Mouse (Mus musculus) heart, postnatal 4 days (tissue): ENCODE measurements around the gene Epb41l5. TPM values are rescaled to one million over a fixed set of nuclear protein-coding genes. Genes with fewer than 3 reads are reported as not detected.

Source experiments
- DNase-seq: peaks from one replicate; pipeline ENCODE4 v3.0.0; 2021
- total RNA-seq, 2 experiments: library from RNA; stranded (reverse); gene quantifications; 2 replicates each; pipeline ENCODE4 v1.2.3; 2021

The Epb41l5 gene
- total RNA-seq, 2 experiments from 2014 or later: 5.5 to 7.9 TPM

GRCm38 (mm10) chr1:119499456-119499855 is 149.3 kb downstream of the Epb41l5 start:
- no peak for DNase-seq

- DNase-seq: no peak
Measured at GRCm38 (mm10) chr1:119498536-119499231, 150.1 kb downstream of the Epb41l5 start.

- DNase-seq: no peak
Measured at GRCm38 (mm10) chr1:119497346-119498004, 151.3 kb downstream of the Epb41l5 start.

DNA sequence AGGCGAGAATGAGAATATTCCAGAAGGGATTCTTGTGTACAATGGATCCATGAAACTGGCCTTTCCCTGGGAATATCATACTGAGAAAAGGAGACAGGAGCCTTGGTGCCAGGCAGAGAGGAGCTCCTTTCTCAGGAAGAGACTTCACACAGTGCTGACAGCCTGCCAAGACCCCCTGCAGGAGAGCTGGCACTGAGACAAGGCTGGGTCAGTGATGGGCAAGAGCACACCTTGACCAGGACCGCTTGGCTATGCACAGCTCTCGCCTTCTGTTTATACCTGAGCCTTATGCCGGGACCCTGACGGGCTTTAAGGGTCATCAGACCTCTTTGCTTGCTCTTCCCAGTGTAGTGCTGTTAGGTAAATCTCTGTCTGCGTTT is 153.4 kb downstream of the Epb41l5 start:
- no peak for DNase-seq

Other genes with a start within 250 kb of the Epb41l5 start
- gene Inhbb, start 226.8 kb downstream of the Epb41l5 start, total RNA-seq: 1 to 10 TPM; 1.4 to 1.8 TPM
- 10 to 100 TPM; 59.2 to 62.2 TPM for gene Ralb, start 144.2 kb downstream of the Epb41l5 start, total RNA-seq
- gene Tmem185b, start 122.8 kb downstream of the Epb41l5 start, total RNA-seq: 10 to 100 TPM; 20.2 to 20.6 TPM
- 10 to 100 TPM; 25.3 to 26.9 TPM for gene Ptpn4, start 188.6 kb upstream of the Epb41l5 start, total RNA-seq